Mouse (Mus musculus) E14TG2a.4 (cell line): ENCODE measurements at regions not wholly inside any gene's neighbourhood (a gene's known extent, or its start where the extent isn't known, plus 50 kb on each side); places are given as distances from the start of the nearest gene placed in this dataset.

Source experiments
- CTCF ChIP-seq: conservative IDR thresholded peaks from 2 replicates; pipeline ENCODE4 v1.5.1; 2014; ENCODE audit warnings: low read length
- POU5F1 ChIP-seq: IDR thresholded peaks from 2 replicates; pipeline ENCODE4 v1.6.1; 2014; ENCODE audit warnings: low read length, borderline replicate concordance

DNA sequence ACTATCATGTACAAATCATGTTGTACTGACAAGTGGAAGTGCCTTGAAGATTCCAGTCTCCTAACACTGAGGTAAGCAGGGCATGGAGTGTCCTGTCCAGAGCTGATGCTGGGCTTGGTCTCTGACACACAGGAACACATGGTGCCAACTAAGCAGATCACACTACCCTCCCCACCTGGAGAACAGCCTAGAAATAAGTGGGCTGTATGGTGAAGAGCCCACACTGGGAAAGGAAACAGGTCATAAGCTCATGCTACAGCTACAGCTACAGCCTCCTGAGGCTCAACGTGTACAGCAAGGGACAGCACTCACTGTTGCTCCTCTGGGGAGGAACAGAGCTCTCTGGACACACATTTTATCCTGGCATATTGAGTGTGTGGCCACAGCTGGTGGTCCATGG is 89.8 kb upstream of the Atp1a1 start:
- TF ChIP-seq CTCF (no peak), POU5F1 (no peak)
